Mouse (Mus musculus) adrenal gland, adult 10 weeks (tissue): ENCODE data around the gene Prss41. TPM values are rescaled to one million over a fixed set of nuclear protein-coding genes. Genes with fewer than 3 reads are reported as not detected.

Source experiments
- polyA plus RNA-seq: library from polyadenylated mRNA; stranded (reverse); fragments of 350-450 nt; fragmentation: Illumina TruSeq; extraction: RNeasy Lipid Tissue Mini Kit (QIAGEN cat#74804); gene quantifications from one replicate; pipeline ENCODE4 v1.2.3, GENCODE M21; 2014; ENCODE audit warnings: low read depth, low replicate concordance

Gene Prss41
- not detected for polyA plus RNA-seq

GRCm38 (mm10) chr17:23843812-23844273, at the start of gene Prss41, which contains the start of gene Prss32:
TSS of gene Prss41 (minus strand) at chr17:23844172.
TSS of gene Prss32 (plus strand) at chr17:23843855.

DNA sequence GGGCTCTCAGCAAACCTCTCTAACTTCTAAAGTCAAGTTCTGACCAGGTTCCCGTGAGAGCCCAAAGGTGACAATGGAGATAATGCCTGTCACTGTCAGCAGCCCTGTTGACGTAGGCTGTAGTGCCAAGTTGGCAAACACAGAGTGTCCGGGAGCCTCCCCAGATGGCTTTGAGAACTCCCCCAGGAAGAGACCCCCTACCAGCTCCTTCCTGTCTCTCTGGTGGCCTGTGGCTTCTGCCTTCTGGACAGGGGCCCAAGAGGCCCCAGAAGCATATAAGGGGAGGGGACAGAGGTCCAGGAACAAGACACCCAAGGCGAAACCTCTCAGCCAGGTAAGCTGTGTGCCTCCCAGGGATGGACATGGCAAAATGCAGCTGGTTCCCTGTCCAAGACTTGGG, 36.6 kb upstream of the Prss41 start, which contains the start of the genes Dcpp1 and Dcpp2:
Gene Dcpp1, plus strand, starts transcription at position 301 of the 400 bp plus-strand sequence.
Gene Dcpp2, plus strand, starts transcription at position 305 of the 400 bp plus-strand sequence.

DNA sequence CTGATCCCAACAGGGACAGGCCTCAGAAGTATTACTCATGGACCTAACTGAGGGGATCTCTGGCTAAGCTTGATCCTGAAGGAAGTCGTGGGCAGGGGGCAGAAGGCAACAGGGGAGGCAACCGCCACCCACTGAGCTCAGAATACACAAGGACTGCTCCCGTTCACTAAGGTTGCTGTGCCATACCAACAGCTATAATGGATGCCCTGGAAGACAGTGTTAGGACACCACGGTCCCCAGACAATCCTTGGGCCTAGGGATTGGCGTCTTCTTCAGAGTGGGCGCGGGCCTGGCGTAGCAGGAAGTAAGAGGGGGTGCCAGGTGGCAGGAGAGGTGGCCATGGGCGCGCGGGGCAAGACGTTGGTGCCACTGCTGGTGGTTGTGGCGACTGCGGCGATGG, 23.8 kb upstream of the Prss41 start, which contains the start of gene Prss21:
Gene Prss21, plus strand, starts transcription at position 301 of the 400 bp plus-strand sequence.

GRCm38 (mm10) chr17:23836006-23836575, 7.9 kb downstream of the Prss41 start, which contains the start of gene Prss33:
TSS of gene Prss33 (minus strand) at chr17:23836056.

GRCm38 (mm10) chr17:23829064-23829619, 14.8 kb downstream of the Prss41 start, which contains the start of gene Elob:
TSS of gene Elob (minus strand) at chr17:23829136.

GRCm38 (mm10) chr17:23790269-23791078, 53.5 kb downstream of the Prss41 start, which contains the start of gene Srrm2:
TSS of gene Srrm2 (plus strand) at chr17:23790532.

Other genes starting within 250 kb of the Prss41 start
- not detected for gene Zfp13, start 244.7 kb downstream of the Prss41 start, polyA plus RNA-seq
- gene Zscan10, start 243.3 kb downstream of the Prss41 start, polyA plus RNA-seq: not detected
- not detected for gene Mmp25, start 198.9 kb downstream of the Prss41 start, polyA plus RNA-seq
- gene Bicdl2, start 183.7 kb downstream of the Prss41 start, polyA plus RNA-seq: not detected
- 11.7 TPM for gene Hcfc1r1, start 170.6 kb downstream of the Prss41 start, polyA plus RNA-seq
- gene Thoc6, start 170.3 kb downstream of the Prss41 start, polyA plus RNA-seq: 3.1 TPM
- 4.1 TPM for gene Tnfrsf12a, start 166.7 kb downstream of the Prss41 start, polyA plus RNA-seq
- gene Cldn6, start 164.9 kb downstream of the Prss41 start, polyA plus RNA-seq: not detected
- gene Cldn9, start 160.1 kb downstream of the Prss41 start, polyA plus RNA-seq: not detected
- 0.58 TPM for gene 1520401A03Rik, start 121.4 kb downstream of the Prss41 start, polyA plus RNA-seq
- gene Pkmyt1, start 117.8 kb downstream of the Prss41 start, polyA plus RNA-seq: not detected
- gene Paqr4, start 103.3 kb downstream of the Prss41 start, polyA plus RNA-seq: 3.3 TPM
- gene Kremen2, start 98.3 kb downstream of the Prss41 start, polyA plus RNA-seq: not detected
- 1.2 TPM for gene Flywch1, start 72.6 kb downstream of the Prss41 start, polyA plus RNA-seq
- gene Flywch2, start 58.1 kb downstream of the Prss41 start, polyA plus RNA-seq: 1.0 TPM
- gene Srrm2, start 53.6 kb downstream of the Prss41 start, polyA plus RNA-seq: 189 TPM
- gene Elob, start 15.0 kb downstream of the Prss41 start, polyA plus RNA-seq: 32.6 TPM
- not detected for gene Prss33, start 8.1 kb downstream of the Prss41 start, polyA plus RNA-seq
- gene Prss32, start 317 bp downstream of the Prss41 start, polyA plus RNA-seq: not detected
- not detected for gene Prss21, start 23.9 kb upstream of the Prss41 start, polyA plus RNA-seq
- gene Dcpp1, start 36.7 kb upstream of the Prss41 start, polyA plus RNA-seq: not detected
- gene Dcpp2, start 36.7 kb upstream of the Prss41 start, polyA plus RNA-seq: not detected
- gene Dcpp3, start 73.3 kb upstream of the Prss41 start, polyA plus RNA-seq: not detected
- gene Sbp, start 97.5 kb upstream of the Prss41 start, polyA plus RNA-seq: not detected
- gene Sbpl, start 111.1 kb upstream of the Prss41 start, polyA plus RNA-seq: not detected
- not detected for gene Prss30, start 136.4 kb upstream of the Prss41 start, polyA plus RNA-seq
- not detected for gene Prss22, start 153.9 kb upstream of the Prss41 start, polyA plus RNA-seq
- gene Prss27, start 194.0 kb upstream of the Prss41 start, polyA plus RNA-seq: not detected
- gene Kctd5, start 229.3 kb upstream of the Prss41 start, polyA plus RNA-seq: 26.7 TPM